Mouse (Mus musculus): ENCODE data around the gene M6pr.

GRCm38 (mm10) chr6:122308136-122308504 is 400 bp upstream of the M6pr start:
- no peak for TF ChIP-seq TAL1 (conservative IDR thresholded peaks at IDR 0.05; ENCODE audit: low read depth, low read length)
- no peak for TF ChIP-seq GATA1 (IDR thresholded peaks at IDR 0.05; ENCODE audit: borderline replicate concordance, low read length)
- TF ChIP-seq CTCF (IDR thresholded peaks at IDR 0.05; ENCODE audit: low read depth, low read length), result no peak
- TF ChIP-seq POLR2AphosphoS5 (IDR thresholded peaks at IDR 0.05; ENCODE audit: insufficient replicate concordance, low read depth, low read length), result no peak

All from G1E (cell line).